Comparison of ENCODE assay signal across 9 mouse cellular contexts in the genomic region with DNA sequence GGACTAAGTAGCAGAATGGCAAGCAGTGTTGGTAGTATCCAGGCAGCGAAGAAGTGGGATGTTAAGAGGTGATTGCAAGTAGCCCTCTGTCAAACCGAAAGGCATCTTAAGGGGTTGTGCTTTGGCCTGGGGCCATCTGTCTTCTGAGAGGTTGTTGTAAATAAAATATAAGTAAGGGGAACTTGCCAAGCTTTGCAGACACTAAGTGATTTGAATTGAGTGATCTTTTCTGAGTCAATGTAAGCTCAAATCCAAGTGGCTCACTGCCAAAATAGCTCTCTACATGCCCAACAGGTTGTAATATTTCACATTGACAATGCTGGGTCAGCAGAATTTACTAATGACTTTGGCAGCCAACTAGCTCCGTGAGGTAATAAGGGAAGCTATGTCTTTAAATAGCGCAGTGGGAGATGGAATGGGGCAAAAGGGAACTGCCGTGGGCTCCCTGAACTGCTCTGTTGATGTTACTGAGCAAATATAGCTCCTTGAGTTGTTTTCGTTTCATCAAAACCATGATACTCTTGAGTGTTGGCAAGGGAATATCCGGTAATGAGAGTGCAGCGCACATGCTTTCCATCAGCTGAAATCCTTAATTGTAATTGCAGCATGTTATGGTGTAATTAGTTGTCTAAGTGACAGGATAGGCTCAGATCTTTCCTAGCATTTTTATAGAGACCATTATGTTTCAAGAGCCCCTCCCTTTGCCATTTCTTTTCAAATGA.
DNase-seq lines count a peak whose midpoint lies in the region; ATAC-seq and TF ChIP-seq lines count a peak whose summit lies in the region.
"Had no signal": no experiment of that assay in that cellular context is flagged by ENCODE, and none has a peak within 500 bp of the region (broad histone marks: within the 10 kb centered on the region; RNA-seq: fewer than 3 reads in every experiment).

No protein-coding gene starts in this region.

- no peaks in the 10 kb centered on the region for H3K36me3 ChIP-seq in intestine, embryonic 14.5 days (ENCODE audit: control insufficient read depth, insufficient read depth, low read length)
- no peaks in the 10 kb centered on the region for H3K36me3 ChIP-seq in intestine, postnatal 0 days (ENCODE audit: control insufficient read depth, insufficient read depth)

- H3K27ac ChIP-seq in intestine, embryonic 14.5 days (ENCODE audit: low read depth) = no peak overlapping the region; the same call in 1 of the 2 replicates
- no peak overlapping the region for H3K27ac ChIP-seq in intestine, postnatal 0 days (ENCODE audit: low read depth, low read length)

- H3K9me3 ChIP-seq in intestine, embryonic 14.5 days (ENCODE audit: control insufficient read depth, low read length) = no peaks in the 10 kb centered on the region
- H3K9me3 ChIP-seq in intestine, postnatal 0 days (ENCODE audit: control insufficient read depth) = no peaks in the 10 kb centered on the region

- H3K4me2 ChIP-seq in intestine, embryonic 14.5 days (ENCODE audit: low read length) = peak overlapping the region; percentile 18; the same call in 1 of the 2 replicates
- no peak overlapping the region for H3K4me2 ChIP-seq in intestine, postnatal 0 days (replicated peaks; ENCODE audit: low read depth)

- TF ChIP-seq CTCF in intestine, postnatal 0 days (IDR thresholded peaks at IDR 0.05; ENCODE audit: low read depth) = no peak

- no peak overlapping the region for H3K4me3 ChIP-seq in intestine, embryonic 14.5 days (ENCODE audit: low read depth, low read length)
- no peak overlapping the region for H3K4me3 ChIP-seq in intestine, postnatal 0 days (ENCODE audit: low read depth, low read length)
- H3K4me3 ChIP-seq: erythroblast, embryonic 14.5 days had no signal

- DNase-seq in adrenal gland, postnatal 10 days = peak; percentile 22
- no peak for DNase-seq in adrenal gland, postnatal 4 days (ENCODE audit: low spot score in 2 of 2)
- DNase-seq in intestine, embryonic 14.5 days (ENCODE audit: low spot score) = peak; percentile 52
- DNase-seq in NIH3T3 (ENCODE audit: low read depth) = peak; percentile 12
- peak; percentile 7 for DNase-seq in kidney, postnatal 14 days
- no peak for DNase-seq in urinary bladder, postnatal 4 days (ENCODE audit: low spot score in 2 of 2)
- DNase-seq in thymus, postnatal 0 days (ENCODE audit: low spot score) = no peak

- WGBS in intestine, embryonic 14.5 days = 29% methylated on average over 8 of the region's 8 CpGs
- whole genome bisulfite sequencing in intestine, postnatal 0 days = 50% methylated on average over 8 of the region's 8 CpGs

- no peaks in the 10 kb centered on the region for H3K27me3 ChIP-seq in intestine, embryonic 14.5 days (replicated peaks; ENCODE audit: control insufficient read depth, insufficient read depth, low read length)
- no peaks in the 10 kb centered on the region for H3K27me3 ChIP-seq in intestine, postnatal 0 days (replicated peaks; ENCODE audit: control insufficient read depth, insufficient read depth, low read length)

- ATAC-seq in intestine, embryonic 14.5 days (replicated peaks; ENCODE audit: low FRiP score, low TSS enrichment, low read depth) = no peak
- ATAC-seq in intestine, postnatal 0 days = no peak

- H3K9ac ChIP-seq in intestine, embryonic 14.5 days (ENCODE audit: low read length) = no peak overlapping the region
- no peak overlapping the region for H3K9ac ChIP-seq in intestine, postnatal 0 days (ENCODE audit: low read depth, low read length)

- peaks cover 4% of the 10 kb centered on the region; the same call in 1 of the 2 replicates for H3K4me1 ChIP-seq in intestine, embryonic 14.5 days (replicated peaks; ENCODE audit: control insufficient read depth, insufficient read depth, low read length)
- H3K4me1 ChIP-seq in intestine, postnatal 0 days (replicated peaks; ENCODE audit: control insufficient read depth, insufficient read depth, low read length) = no peaks in the 10 kb centered on the region

Comparison
In these comparisons a context has a peak if more than half of its experiments do, and no peak if none do; other contexts are left out.
1. DNase-seq: peak in adrenal gland, postnatal 10 days (single experiment), intestine, embryonic 14.5 days (single experiment), NIH3T3 (single experiment) and kidney, postnatal 14 days (single experiment); none in adrenal gland, postnatal 4 days (0 of 2), urinary bladder, postnatal 4 days (0 of 2) and thymus, postnatal 0 days (single experiment).